Mouse (Mus musculus) kidney, postnatal 0 days (tissue): ENCODE measurements around the gene Fgr. TPM values are rescaled to one million over a fixed set of nuclear protein-coding genes. Genes with fewer than 3 reads are reported as not detected.

ENCODE experiments used
- ATAC-seq: fragments of 200-750 bp; cut with Nextera tagmentation; replicated peaks from 2 replicates; pipeline ENCODE4 v1.8.0; 2017; ENCODE audit warnings: low read depth, moderate number of reproducible peaks, moderate TSS enrichment, moderate library complexity; ENCODE audit not compliant: low FRiP score
- DNase-seq: peaks from one replicate; pipeline ENCODE4 v3.0.0-alpha.2; 2016; ENCODE audit warnings: low spot score
- H3K27ac ChIP-seq: fragments of 300-500 bp; sonication (generic); 2 replicates; pipeline ENCODE4 v1.5.1; 2014; ENCODE audit warnings: mild to moderate bottlenecking
- H3K27me3 ChIP-seq: fragments of 300-500 bp; sonication (generic); 2 replicates; pipeline ENCODE4 v1.6.1; 2014; ENCODE audit warnings: low read length, mixed read lengths; ENCODE audit not compliant: insufficient read depth
- H3K36me3 ChIP-seq: fragments of 300-500 bp; sonication (generic); 2 replicates; pipeline ENCODE4 v1.6.1; 2014; ENCODE audit warnings: low read length, mixed read lengths; ENCODE audit not compliant: insufficient read depth
- H3K4me1 ChIP-seq: fragments of 300-500 bp; sonication (generic); replicated peaks from 2 replicates; pipeline ENCODE4 v1.6.1; 2014; ENCODE audit warnings: antibody characterized with exemption, low read length, mixed read lengths; ENCODE audit not compliant: insufficient read depth
- H3K4me2 ChIP-seq: fragments of 300-500 bp; sonication (generic); 2 replicates; pipeline ENCODE4 v1.6.1; 2014; ENCODE audit warnings: mild to moderate bottlenecking, low read length, moderate library complexity, mixed read lengths
- H3K4me3 ChIP-seq: fragments of 300-500 bp; sonication (generic); replicated peaks from 2 replicates; pipeline ENCODE4 v1.5.1; 2014; ENCODE audit warnings: low read depth, low read length
- H3K9ac ChIP-seq: fragments of 300-500 bp; sonication (generic); 2 replicates; pipeline ENCODE4 v1.6.1; 2014; ENCODE audit warnings: low read depth, low read length
- H3K9me3 ChIP-seq: fragments of 300-500 bp; sonication (generic); replicated peaks from 2 replicates; pipeline ENCODE4 v1.6.1; 2016; ENCODE audit warnings: low read length, inconsistent platforms, mixed read lengths
- CTCF ChIP-seq: IDR thresholded peaks from 2 replicates; pipeline ENCODE4 v1.5.1; 2016; ENCODE audit warnings: antibody characterized with exemption, low read depth, mild to moderate bottlenecking, moderate library complexity
- WGBS: fragments of 180-500 bp; shearing (Covaris S2); extraction: QIAGEN DNeasy Blood & Tissue Kit; methylation state at CpG from one replicate; pipeline ENCODE4 v1.1.7; 2014; 5-methylcytosine and 5-hydroxymethylcytosine counted together
- polyA plus RNA-seq: library from polyadenylated mRNA; unstranded; fragments of >200 nt; fragmentation: Nextera tagmentation; extraction: Ambion mirVana; gene quantifications from 2 replicates; pipeline ENCODE4 v1.2.1, GENCODE M21; 2015

Fgr gene
- polyA plus RNA-seq, 1 experiment from 2014 or later: 0.51 TPM

DNA sequence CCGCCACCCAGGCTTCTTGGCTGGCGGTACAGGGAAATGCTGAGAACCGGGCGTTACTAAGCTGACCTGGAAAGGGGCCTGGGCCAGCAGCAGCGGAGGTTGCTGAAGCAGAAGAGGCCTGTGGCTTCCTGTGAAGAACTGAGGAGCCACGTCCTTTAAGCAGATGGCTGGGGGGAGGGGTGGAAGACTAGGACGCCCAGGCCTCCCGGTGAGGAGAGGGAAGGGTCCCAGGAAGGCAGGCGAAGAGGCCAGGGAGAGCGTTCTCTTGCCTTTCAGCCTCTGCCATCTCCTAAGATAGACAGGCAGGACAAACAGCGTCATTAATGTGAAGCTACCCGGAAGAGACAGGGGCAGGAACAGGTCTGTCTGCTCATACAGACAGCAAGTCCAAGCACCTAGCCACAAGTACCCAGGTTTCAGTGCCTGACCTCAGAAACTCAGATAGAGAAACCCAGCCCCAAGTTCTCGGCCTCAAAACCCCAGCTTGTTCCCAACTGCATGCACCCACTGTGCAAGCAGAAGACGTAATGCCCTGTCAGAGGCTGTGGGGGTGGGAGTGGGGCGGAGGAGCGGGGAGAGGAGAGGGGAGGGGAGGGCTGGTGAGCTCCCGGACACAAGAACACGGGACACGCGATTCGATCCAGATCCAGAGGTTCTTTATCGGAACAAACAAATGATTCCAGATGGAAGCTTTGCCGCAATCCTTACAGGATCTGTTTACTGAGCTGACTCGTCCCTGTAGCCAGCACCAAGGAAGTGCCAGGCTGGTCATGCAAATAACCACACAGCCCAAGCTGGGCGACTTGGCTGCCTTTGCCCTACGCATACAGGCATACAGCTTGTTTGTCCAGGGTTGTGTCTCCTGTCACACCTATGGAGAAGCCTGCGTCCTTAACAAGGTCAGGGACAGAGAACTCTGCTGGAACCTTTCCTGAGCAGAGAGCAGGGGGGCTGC is 27.6 kb upstream of the Fgr start:
- H3K4me2 ChIP-seq: peak overlapping the region; percentile 49
- peak overlapping the region; percentile 67 for H3K27ac ChIP-seq
- WGBS: 15% methylated on average over 27 of the region's 27 CpGs
- 0 out of 2 replicates have a peak overlapping the region, but pooled peaks have one; percentile 3 for H3K4me3 ChIP-seq
- ATAC-seq (peak; percentile 9; the same call in 1 of the 2 replicates), DNase-seq (peak; percentile 59)
- no peaks in the 10 kb centered on the region for H3K9me3 ChIP-seq
- no peaks in the 10 kb centered on the region for H3K36me3 ChIP-seq
- H3K27me3 ChIP-seq: no peaks in the 10 kb centered on the region
- TF ChIP-seq CTCF: no peak
- peaks cover 12% of the 10 kb centered on the region for H3K4me1 ChIP-seq
- H3K9ac ChIP-seq: no peak overlapping the region

DNA sequence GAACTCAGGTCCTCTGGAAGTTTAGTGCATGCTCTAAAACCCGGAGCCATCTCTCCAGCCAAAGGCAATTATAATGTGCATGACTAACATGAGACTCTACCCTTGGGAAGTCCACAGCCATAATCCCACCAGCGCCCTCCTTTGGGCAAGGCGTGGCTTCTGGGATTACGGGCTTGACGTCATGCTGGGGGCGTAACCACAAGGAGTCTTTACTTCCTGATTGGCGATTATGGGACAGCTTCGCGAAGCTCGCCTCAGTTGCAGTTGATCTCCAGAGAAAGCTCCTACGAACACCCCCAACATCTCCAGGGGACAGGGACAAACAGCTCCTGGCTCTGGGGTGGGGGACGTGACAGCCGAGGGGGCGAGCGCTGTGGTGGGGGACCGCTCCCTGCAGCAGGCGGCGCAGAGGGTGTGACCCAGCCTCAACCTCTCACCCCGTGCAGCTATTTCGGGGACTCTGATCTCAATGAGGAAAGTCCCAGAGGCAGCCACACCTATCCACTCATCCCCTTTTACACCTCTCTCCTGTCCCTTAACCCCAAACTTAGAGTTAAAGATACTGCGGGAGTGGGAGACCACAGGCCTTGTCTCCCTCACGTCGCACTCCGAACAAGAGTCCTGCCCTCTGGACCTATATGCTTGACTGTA is 23.9 kb upstream of the Fgr start:
- TF ChIP-seq CTCF: no peak
- H3K4me2 ChIP-seq: peak overlapping the region; percentile 23; the same call in 1 of the 2 replicates
- no peak overlapping the region for H3K4me3 ChIP-seq
- peaks cover 12% of the 10 kb centered on the region for H3K4me1 ChIP-seq
- ATAC-seq (no peak), DNase-seq (no peak)
- H3K9me3 ChIP-seq: no peaks in the 10 kb centered on the region
- H3K27me3 ChIP-seq: no peaks in the 10 kb centered on the region
- WGBS: 38% methylated on average over 24 of the region's 24 CpGs
- H3K9ac ChIP-seq: no peak overlapping the region
- H3K36me3 ChIP-seq: no peaks in the 10 kb centered on the region
- no peak overlapping the region for H3K27ac ChIP-seq

GRCm38 (mm10) chr4:132950999-132951398 is 22.9 kb upstream of the Fgr start:
- Histone ChIP-seq H3K9me3 (no peaks in the 10 kb centered on the region), H3K4me3 (no peak overlapping the region)
- 51% methylated on average over 2 of the region's 2 CpGs for WGBS

DNA sequence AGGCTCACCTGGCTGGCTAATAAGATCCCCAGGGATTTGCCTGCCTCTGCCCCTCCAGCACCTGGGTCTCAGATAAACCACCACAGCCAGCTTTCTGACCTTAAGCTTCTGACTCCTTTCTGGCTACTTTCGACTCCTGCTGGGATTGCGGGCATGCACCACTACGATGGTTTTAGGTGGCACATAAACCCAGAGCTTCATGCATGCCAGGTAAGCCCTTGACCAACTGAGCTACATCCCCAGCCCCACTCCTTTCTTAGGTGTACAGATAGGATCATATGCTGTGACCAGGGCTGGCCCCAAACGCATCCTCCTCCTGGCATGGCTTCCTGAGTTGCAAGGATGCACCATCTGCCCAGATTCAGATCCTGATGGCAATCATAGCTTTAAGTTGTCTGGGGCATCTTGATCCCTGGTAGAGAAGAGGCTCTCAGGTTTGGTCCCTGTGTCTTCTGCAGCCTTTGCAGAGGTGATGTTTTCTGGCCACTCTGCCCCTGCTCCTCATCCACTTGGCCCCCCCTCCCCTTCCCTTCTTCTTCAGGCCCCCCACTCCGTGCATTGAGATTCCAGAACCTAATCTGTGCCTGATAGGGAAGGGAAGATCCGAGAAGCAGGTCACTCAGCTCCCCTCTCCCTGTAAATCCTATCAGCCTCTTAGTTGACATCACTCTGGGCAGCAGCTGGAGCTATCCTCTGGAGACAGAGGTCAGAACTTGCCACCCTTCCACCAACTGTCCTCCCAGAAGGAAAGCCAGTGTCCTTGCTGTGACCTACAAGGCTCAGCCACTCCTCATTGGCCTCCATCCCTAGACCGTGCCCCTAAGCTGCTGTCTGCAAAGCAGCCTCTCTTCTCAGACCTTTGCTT is 19.1 kb upstream of the Fgr start:
- H3K27ac ChIP-seq: no peak overlapping the region
- no peaks in the 10 kb centered on the region for H3K27me3 ChIP-seq
- no peak overlapping the region for H3K4me2 ChIP-seq
- 70% methylated on average over 7 of the region's 7 CpGs for WGBS
- H3K9ac ChIP-seq: no peak overlapping the region
- no peak for ATAC-seq
- H3K4me3 ChIP-seq: no peak overlapping the region
- H3K4me1 ChIP-seq: peaks cover 9% of the 10 kb centered on the region; the same call in 1 of the 2 replicates
- DNase-seq: no peak
- no peak for TF ChIP-seq CTCF
- H3K9me3 ChIP-seq: no peaks in the 10 kb centered on the region
- no peaks in the 10 kb centered on the region for H3K36me3 ChIP-seq

More at GRCm38 (mm10) chr4:132950999-132951398, 22.9 kb upstream of the Fgr start:
- no peak for TF ChIP-seq CTCF
- no peak overlapping the region for H3K4me2 ChIP-seq
- DNase-seq: no peak
- peaks cover 9% of the 10 kb centered on the region for H3K4me1 ChIP-seq
- no peak for ATAC-seq
- H3K27me3 ChIP-seq: no peaks in the 10 kb centered on the region
- H3K27ac ChIP-seq: no peak overlapping the region
- no peak overlapping the region for H3K9ac ChIP-seq
- H3K36me3 ChIP-seq: no peaks in the 10 kb centered on the region

DNA sequence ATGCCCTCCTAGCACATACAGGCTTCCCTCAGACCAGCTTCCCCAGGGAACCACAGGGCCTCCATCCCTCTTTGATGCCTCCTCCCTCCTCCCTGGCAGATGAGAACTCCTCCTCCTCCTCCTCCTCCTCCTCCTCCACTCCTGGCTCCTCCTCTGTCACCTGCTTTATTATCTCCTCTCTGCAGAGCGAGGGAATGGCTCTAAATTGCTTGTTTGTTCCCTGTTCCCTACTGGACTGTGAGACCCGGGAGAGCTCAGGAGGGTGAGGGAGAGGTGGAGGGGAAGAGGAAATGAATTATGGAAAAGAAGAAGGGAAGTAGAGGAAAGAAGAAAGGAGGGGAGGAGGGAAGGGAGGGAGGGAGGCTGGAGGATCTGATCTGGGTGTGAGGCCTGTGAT is 18.5 kb upstream of the Fgr start:
- Histone ChIP-seq H3K9me3 (no peaks in the 10 kb centered on the region), H3K4me3 (no peak overlapping the region), H3K36me3 (no peaks in the 10 kb centered on the region), H3K27ac (no peak overlapping the region), H3K4me1 (peaks cover 9% of the 10 kb centered on the region; the same call in 1 of the 2 replicates), H3K4me2 (no peak overlapping the region), H3K9ac (no peak overlapping the region), H3K27me3 (no peaks in the 10 kb centered on the region)
- WGBS: 19% methylated on average over 2 of the region's 2 CpGs
- TF ChIP-seq CTCF: no peak
- DNase-seq (no peak), ATAC-seq (no peak)
